Mouse (Mus musculus): ENCODE measurements around the gene Cacnb4. TPM values are rescaled to one million over a fixed set of nuclear protein-coding genes. Genes with fewer than 3 reads are reported as not detected.
A peak's percentile ranks its signal among the peaks of the same experiment; 100 is the strongest.

Cacnb4 gene
- polyA plus RNA-seq, 1 experiment from 2014 or later, result 0.52 TPM

- Histone ChIP-seq H3K27ac (replicated peaks) (no peak overlapping the region), H3K9me3 (no peaks in the 10 kb centered on the region), H3K36me3 (replicated peaks) (no peaks in the 10 kb centered on the region), H3K4me1 (peaks cover 16% of the 10 kb centered on the region), H3K4me3 (no peak overlapping the region), H3K27me3 (replicated peaks; ENCODE audit: low read depth, poor library complexity, severe bottlenecking) (no peaks in the 10 kb centered on the region)
- DNase-seq (ENCODE audit: low spot score), result no peak
- 59% methylated on average over 5 of the region's 5 CpGs for WGBS
These were observed 83.4 kb downstream of the Cacnb4 start for GRCm38 (mm10) chr2:52593260-52593659.

GRCm38 (mm10) chr2:52590970-52591347 lies 85.7 kb downstream of the Cacnb4 start:
- Histone ChIP-seq H3K36me3 (replicated peaks) (no peaks in the 10 kb centered on the region), H3K27me3 (replicated peaks; ENCODE audit: low read depth, poor library complexity, severe bottlenecking) (no peaks in the 10 kb centered on the region), H3K4me3 (no peak overlapping the region), H3K27ac (replicated peaks) (peak overlapping the region; percentile 69; the same call in 1 of the 2 replicates), H3K9me3 (no peaks in the 10 kb centered on the region), H3K4me1 (peaks cover 16% of the 10 kb centered on the region)
- 1% methylated on average over 5 of the region's 5 CpGs for WGBS
- peak; percentile 78 for DNase-seq (ENCODE audit: low spot score)

- DNase-seq (ENCODE audit: low spot score), result no peak
- Histone ChIP-seq H3K27me3 (replicated peaks; ENCODE audit: low read depth, poor library complexity, severe bottlenecking) (no peaks in the 10 kb centered on the region), H3K4me3 (no peak overlapping the region), H3K27ac (replicated peaks) (peak overlapping the region; percentile 69), H3K4me1 (peaks cover 16% of the 10 kb centered on the region), H3K9me3 (no peaks in the 10 kb centered on the region), H3K36me3 (replicated peaks) (no peaks in the 10 kb centered on the region)
- whole genome bisulfite sequencing, result 65% methylated on average over 7 of the region's 7 CpGs
These were observed 86.2 kb downstream of the Cacnb4 start for GRCm38 (mm10) chr2:52590340-52590969.

GRCm38 (mm10) chr2:52589514-52589913 lies 87.1 kb downstream of the Cacnb4 start:
- Histone ChIP-seq H3K36me3 (replicated peaks) (no peaks in the 10 kb centered on the region), H3K27me3 (replicated peaks; ENCODE audit: low read depth, poor library complexity, severe bottlenecking) (no peaks in the 10 kb centered on the region), H3K4me1 (peaks cover 16% of the 10 kb centered on the region), H3K4me3 (no peak overlapping the region), H3K9me3 (no peaks in the 10 kb centered on the region), H3K27ac (replicated peaks) (no peak overlapping the region)
- no peak for DNase-seq (ENCODE audit: low spot score)
- WGBS, result 88% methylated on average over 4 of the region's 4 CpGs

- 84% methylated on average over 4 of the region's 4 CpGs for WGBS
- DNase-seq (ENCODE audit: low spot score), result no peak
- Histone ChIP-seq H3K4me1 (peaks cover 7% of the 10 kb centered on the region), H3K36me3 (replicated peaks) (no peaks in the 10 kb centered on the region), H3K27ac (replicated peaks) (no peak overlapping the region), H3K9me3 (no peaks in the 10 kb centered on the region), H3K27me3 (replicated peaks; ENCODE audit: low read depth, poor library complexity, severe bottlenecking) (no peaks in the 10 kb centered on the region), H3K4me3 (no peak overlapping the region)
These were observed 91.2 kb downstream of the Cacnb4 start for GRCm38 (mm10) chr2:52585384-52585783.

- no peaks in the 10 kb centered on the region for H3K27me3 ChIP-seq (replicated peaks; ENCODE audit: low read depth, poor library complexity, severe bottlenecking)
- 86% methylated on average over 11 of the region's 11 CpGs for WGBS
- 0 out of 2 replicates have a peak, but pooled peaks cover 5% of the 10 kb centered on the region for H3K4me1 ChIP-seq
- H3K9me3 ChIP-seq, result no peaks in the 10 kb centered on the region
- no peak overlapping the region for H3K4me3 ChIP-seq
- H3K27ac ChIP-seq (replicated peaks), result no peak overlapping the region
- DNase-seq (ENCODE audit: low spot score), result no peak
- H3K36me3 ChIP-seq (replicated peaks), result no peaks in the 10 kb centered on the region
These were observed 95.4 kb downstream of the Cacnb4 start for GRCm38 (mm10) chr2:52581132-52581781.

- 70% methylated on average over 5 of the region's 5 CpGs for WGBS
- no peak for DNase-seq (ENCODE audit: low spot score)
These were observed 95.9 kb downstream of the Cacnb4 start for GRCm38 (mm10) chr2:52580697-52581096.

GRCm38 (mm10) chr2:52578846-52579245 lies 97.8 kb downstream of the Cacnb4 start:
- 57% methylated on average over 3 of the region's 3 CpGs for WGBS
- Histone ChIP-seq H3K4me3 (no peak overlapping the region), H3K27ac (replicated peaks) (no peak overlapping the region), H3K27me3 (replicated peaks; ENCODE audit: low read depth, poor library complexity, severe bottlenecking) (no peaks in the 10 kb centered on the region), H3K4me1 (0 out of 2 replicates have a peak, but pooled peaks cover 5% of the 10 kb centered on the region), H3K9me3 (no peaks in the 10 kb centered on the region), H3K36me3 (replicated peaks) (no peaks in the 10 kb centered on the region)
- no peak for DNase-seq (ENCODE audit: low spot score)

More at GRCm38 (mm10) chr2:52580697-52581096, 95.9 kb downstream of the Cacnb4 start:
- no peaks in the 10 kb centered on the region for H3K9me3 ChIP-seq
- H3K4me3 ChIP-seq, result no peak overlapping the region
- H3K27ac ChIP-seq (replicated peaks), result no peak overlapping the region
- H3K27me3 ChIP-seq (replicated peaks; ENCODE audit: low read depth, poor library complexity, severe bottlenecking), result no peaks in the 10 kb centered on the region
- H3K36me3 ChIP-seq (replicated peaks), result no peaks in the 10 kb centered on the region
- H3K4me1 ChIP-seq, result 0 out of 2 replicates have a peak, but pooled peaks cover 5% of the 10 kb centered on the region

GRCm38 (mm10) chr2:52577700-52578099 lies 98.9 kb downstream of the Cacnb4 start:
- no peaks in the 10 kb centered on the region for H3K36me3 ChIP-seq (replicated peaks)
- WGBS, result 89% methylated on average over 4 of the region's 4 CpGs
- no peak for DNase-seq (ENCODE audit: low spot score)
- H3K4me1 ChIP-seq, result 0 out of 2 replicates have a peak, but pooled peaks cover 5% of the 10 kb centered on the region
- no peaks in the 10 kb centered on the region for H3K27me3 ChIP-seq (replicated peaks; ENCODE audit: low read depth, poor library complexity, severe bottlenecking)
- H3K27ac ChIP-seq (replicated peaks), result no peak overlapping the region
- H3K9me3 ChIP-seq, result no peaks in the 10 kb centered on the region
- no peak overlapping the region for H3K4me3 ChIP-seq

GRCm38 (mm10) chr2:52576546-52576945 lies 100.1 kb downstream of the Cacnb4 start:
- DNase-seq (ENCODE audit: low spot score), result no peak
- Histone ChIP-seq H3K9me3 (no peaks in the 10 kb centered on the region), H3K4me3 (no peak overlapping the region), H3K27me3 (replicated peaks; ENCODE audit: low read depth, poor library complexity, severe bottlenecking) (no peaks in the 10 kb centered on the region), H3K27ac (replicated peaks) (no peak overlapping the region), H3K4me1 (0 out of 2 replicates have a peak, but pooled peaks cover 5% of the 10 kb centered on the region), H3K36me3 (replicated peaks) (no peaks in the 10 kb centered on the region)
- 95% methylated on average over 2 of the region's 2 CpGs for WGBS

- no peaks in the 10 kb centered on the region for H3K9me3 ChIP-seq
- WGBS, result 91% methylated on average over 10 of the region's 10 CpGs
- no peaks in the 10 kb centered on the region for H3K27me3 ChIP-seq (replicated peaks; ENCODE audit: low read depth, poor library complexity, severe bottlenecking)
- no peak overlapping the region for H3K27ac ChIP-seq (replicated peaks)
- H3K4me3 ChIP-seq, result no peak overlapping the region
- DNase-seq (ENCODE audit: low spot score), result no peak
- H3K36me3 ChIP-seq (replicated peaks), result no peaks in the 10 kb centered on the region
- H3K4me1 ChIP-seq, result 0 out of 2 replicates have a peak, but pooled peaks cover 2% of the 10 kb centered on the region
These were observed 100.9 kb downstream of the Cacnb4 start for GRCm38 (mm10) chr2:52575637-52576175.

- DNase-seq (ENCODE audit: low spot score), result no peak
- Histone ChIP-seq H3K9me3 (no peaks in the 10 kb centered on the region), H3K27me3 (replicated peaks; ENCODE audit: low read depth, poor library complexity, severe bottlenecking) (no peaks in the 10 kb centered on the region), H3K36me3 (replicated peaks) (no peaks in the 10 kb centered on the region), H3K27ac (replicated peaks) (no peak overlapping the region), H3K4me1 (no peaks in the 10 kb centered on the region), H3K4me3 (no peak overlapping the region)
- 76% methylated on average over 3 of the region's 3 CpGs for WGBS
These were observed 101.7 kb downstream of the Cacnb4 start for GRCm38 (mm10) chr2:52574929-52575328.

- no peak for DNase-seq (ENCODE audit: low spot score)
- no peaks in the 10 kb centered on the region for H3K4me1 ChIP-seq
- H3K27me3 ChIP-seq (replicated peaks; ENCODE audit: low read depth, poor library complexity, severe bottlenecking), result no peaks in the 10 kb centered on the region
- no peaks in the 10 kb centered on the region for H3K36me3 ChIP-seq (replicated peaks)
- 82% methylated on average over 6 of the region's 6 CpGs for WGBS
- no peaks in the 10 kb centered on the region for H3K9me3 ChIP-seq
- H3K4me3 ChIP-seq, result no peak overlapping the region
- H3K27ac ChIP-seq (replicated peaks), result no peak overlapping the region
These were observed 104.4 kb downstream of the Cacnb4 start for GRCm38 (mm10) chr2:52572221-52572620.

Data from embryonic facial prominence, embryonic 10.5 days (tissue).